Mouse (Mus musculus): ENCODE measurements at regions not wholly inside any gene's neighbourhood (a gene's known extent, or its start where the extent isn't known, plus 50 kb on each side); places are given as distances from the start of the nearest gene placed in this dataset.

GRCm38 (mm10) chr17:83096451-83096850 is 118.6 kb upstream of the Pkdcc start:
- DNase-seq (ENCODE audit: low spot score) = no peak

- DNase-seq (ENCODE audit: low spot score) = no peak
Observed at GRCm38 (mm10) chr17:83097998-83098397, 117.1 kb upstream of the Pkdcc start.

- no peak for DNase-seq (ENCODE audit: low spot score)
Observed at GRCm38 (mm10) chr17:83098679-83099413, 116.2 kb upstream of the Pkdcc start.

- DNase-seq (ENCODE audit: low spot score) = no peak
Observed at GRCm38 (mm10) chr17:83101035-83101434, 114.1 kb upstream of the Pkdcc start.

- no peak for DNase-seq (ENCODE audit: low spot score)
Observed at GRCm38 (mm10) chr17:83101756-83102155, 113.3 kb upstream of the Pkdcc start.

GRCm38 (mm10) chr17:83102675-83103412 is 112.2 kb upstream of the Pkdcc start:
- DNase-seq (ENCODE audit: low spot score) = no peak

- DNase-seq (ENCODE audit: low spot score) = no peak
Observed at GRCm38 (mm10) chr17:83108151-83108550, 106.9 kb upstream of the Pkdcc start.

- DNase-seq (ENCODE audit: low spot score) = no peak
Observed at GRCm38 (mm10) chr17:83109792-83110440, 105.2 kb upstream of the Pkdcc start.

- no peak for DNase-seq (ENCODE audit: low spot score)
Observed at GRCm38 (mm10) chr17:83110556-83110955, 104.5 kb upstream of the Pkdcc start.

- DNase-seq (ENCODE audit: low spot score) = no peak
Observed at GRCm38 (mm10) chr17:83115146-83115545, 99.9 kb upstream of the Pkdcc start.

GRCm38 (mm10) chr17:83115832-83116480 is 99.1 kb upstream of the Pkdcc start:
- no peak for DNase-seq (ENCODE audit: low spot score)

- DNase-seq (ENCODE audit: low spot score) = no peak
Observed at GRCm38 (mm10) chr17:83120665-83121232, 94.3 kb upstream of the Pkdcc start.

GRCm38 (mm10) chr17:83122525-83123280 is 92.4 kb upstream of the Pkdcc start:
- DNase-seq (ENCODE audit: low spot score) = no peak

- DNase-seq (ENCODE audit: low spot score) = no peak
Observed at GRCm38 (mm10) chr17:83125057-83125456, 90.0 kb upstream of the Pkdcc start.

GRCm38 (mm10) chr17:83127842-83128241 is 87.2 kb upstream of the Pkdcc start:
- DNase-seq (ENCODE audit: low spot score) = no peak

GRCm38 (mm10) chr17:83128843-83129544 is 86.1 kb upstream of the Pkdcc start:
- no peak for DNase-seq (ENCODE audit: low spot score)

- DNase-seq (ENCODE audit: low spot score) = no peak
Observed at GRCm38 (mm10) chr17:83129658-83130057, 85.4 kb upstream of the Pkdcc start.

- DNase-seq (ENCODE audit: low spot score) = no peak
Observed at GRCm38 (mm10) chr17:83133201-83133600, 81.9 kb upstream of the Pkdcc start.

GRCm38 (mm10) chr17:83135441-83136120 is 79.5 kb upstream of the Pkdcc start:
- DNase-seq (ENCODE audit: low spot score) = no peak

- no peak for DNase-seq (ENCODE audit: low spot score)
Observed at GRCm38 (mm10) chr17:83136267-83136666, 78.8 kb upstream of the Pkdcc start.

Data from spleen, adult 12 weeks (tissue).